Mouse (Mus musculus): ENCODE measurements around the gene Nps. TPM values are rescaled to one million over a fixed set of nuclear protein-coding genes. Genes with fewer than 3 reads are reported as not detected.

The Nps gene
- polyA plus RNA-seq, 1 experiment from 2014 or later = 0.23 TPM

GRCm38 (mm10) chr7:135240006-135240405 is 18.5 kb upstream of the Nps start:
- Histone ChIP-seq H3K27ac (ENCODE audit: low read length) (no peak overlapping the region), H3K27me3 (ENCODE audit: control insufficient read depth, insufficient read depth, low read depth, low read length) (no peaks in the 10 kb centered on the region), H3K9me3 (replicated peaks; ENCODE audit: control insufficient read depth, low read length, poor library complexity, severe bottlenecking) (no peaks in the 10 kb centered on the region), H3K36me3 (ENCODE audit: control insufficient read depth, insufficient read depth, low read length) (no peaks in the 10 kb centered on the region), H3K4me3 (ENCODE audit: low read depth, low read length) (no peak overlapping the region), H3K4me1 (ENCODE audit: control insufficient read depth, insufficient read depth, low read length) (peaks cover 6% of the 10 kb centered on the region; the same call in 1 of the 2 replicates), H3K9ac (ENCODE audit: low read depth, low read length) (no peak overlapping the region), H3K4me2 (ENCODE audit: low read length) (no peak overlapping the region)
- 89% methylated on average over 6 of the region's 6 CpGs for WGBS
- no peak for ATAC-seq

DNA sequence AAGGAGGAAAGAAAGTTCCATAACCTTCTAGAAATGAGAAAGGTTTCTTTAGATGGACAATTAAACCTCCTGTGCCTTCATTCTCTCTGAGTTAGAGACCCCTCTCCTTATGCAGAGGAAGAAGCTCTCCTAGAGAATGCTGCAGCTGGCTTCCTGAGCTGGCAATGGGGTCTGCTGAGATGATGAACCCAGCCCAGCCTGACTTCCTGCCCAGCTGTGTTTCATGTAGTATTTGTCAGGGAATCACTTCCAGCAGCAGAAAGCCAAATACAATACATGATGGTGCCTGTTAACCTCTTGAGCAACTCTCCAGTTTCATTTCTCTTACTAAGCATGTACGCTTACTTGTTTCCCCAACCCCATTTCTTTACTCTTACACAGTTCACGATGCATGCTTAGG is 17.9 kb upstream of the Nps start:
- Histone ChIP-seq H3K9me3 (replicated peaks; ENCODE audit: control insufficient read depth, low read length, poor library complexity, severe bottlenecking) (no peaks in the 10 kb centered on the region), H3K36me3 (ENCODE audit: control insufficient read depth, insufficient read depth, low read length) (no peaks in the 10 kb centered on the region), H3K27me3 (ENCODE audit: control insufficient read depth, insufficient read depth, low read depth, low read length) (no peaks in the 10 kb centered on the region), H3K4me1 (ENCODE audit: control insufficient read depth, insufficient read depth, low read length) (peaks cover 6% of the 10 kb centered on the region; the same call in 1 of the 2 replicates), H3K27ac (ENCODE audit: low read length) (no peak overlapping the region), H3K4me3 (ENCODE audit: low read depth, low read length) (no peak overlapping the region), H3K9ac (ENCODE audit: low read depth, low read length) (no peak overlapping the region), H3K4me2 (ENCODE audit: low read length) (no peak overlapping the region)
- WGBS = 99% methylated on average over 2 of the region's 2 CpGs
- ATAC-seq = no peak

- no peak overlapping the region for H3K4me3 ChIP-seq (ENCODE audit: low read depth, low read length)
- 71% methylated on average over 9 of the region's 9 CpGs for WGBS
Measured at GRCm38 (mm10) chr7:135244171-135244880, 14.2 kb upstream of the Nps start.

DNA sequence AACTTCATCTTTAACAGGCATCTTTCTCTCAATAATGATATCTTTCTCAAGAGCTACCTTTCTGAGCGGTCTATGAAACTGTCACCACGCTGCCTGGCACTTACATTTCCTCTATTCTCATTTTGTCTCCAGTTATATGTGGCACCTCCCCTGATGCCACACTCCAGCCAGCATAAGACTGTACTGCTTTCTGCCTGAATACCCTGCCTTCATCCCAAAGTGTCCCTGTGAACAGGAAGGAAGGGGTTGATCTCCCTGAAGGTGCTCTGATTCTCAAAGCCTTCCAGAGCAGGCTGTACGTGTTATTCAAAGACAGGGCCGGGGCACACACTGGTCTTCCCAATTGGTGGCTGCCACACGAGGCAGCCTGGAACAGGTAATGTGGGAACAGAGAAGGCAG is 12.1 kb upstream of the Nps start:
- Histone ChIP-seq H3K9me3 (replicated peaks; ENCODE audit: control insufficient read depth, low read length, poor library complexity, severe bottlenecking) (no peaks in the 10 kb centered on the region), H3K9ac (ENCODE audit: low read depth, low read length) (no peak overlapping the region), H3K4me1 (ENCODE audit: control insufficient read depth, insufficient read depth, low read length) (no peaks in the 10 kb centered on the region), H3K4me3 (ENCODE audit: low read depth, low read length) (no peak overlapping the region), H3K27ac (ENCODE audit: low read length) (no peak overlapping the region), H3K4me2 (ENCODE audit: low read length) (no peak overlapping the region), H3K27me3 (ENCODE audit: control insufficient read depth, insufficient read depth, low read depth, low read length) (no peaks in the 10 kb centered on the region), H3K36me3 (ENCODE audit: control insufficient read depth, insufficient read depth, low read length) (no peaks in the 10 kb centered on the region)
- no peak for ATAC-seq
- 88% methylated on average over 5 of the region's 5 CpGs for WGBS

More at GRCm38 (mm10) chr7:135244171-135244880, 14.2 kb upstream of the Nps start:
- Histone ChIP-seq H3K4me2 (ENCODE audit: low read length) (no peak overlapping the region), H3K27me3 (ENCODE audit: control insufficient read depth, insufficient read depth, low read depth, low read length) (no peaks in the 10 kb centered on the region), H3K9ac (ENCODE audit: low read depth, low read length) (no peak overlapping the region), H3K36me3 (ENCODE audit: control insufficient read depth, insufficient read depth, low read length) (no peaks in the 10 kb centered on the region), H3K27ac (ENCODE audit: low read length) (no peak overlapping the region), H3K4me1 (ENCODE audit: control insufficient read depth, insufficient read depth, low read length) (no peaks in the 10 kb centered on the region), H3K9me3 (replicated peaks; ENCODE audit: control insufficient read depth, low read length, poor library complexity, severe bottlenecking) (no peaks in the 10 kb centered on the region)
- ATAC-seq = no peak

DNA sequence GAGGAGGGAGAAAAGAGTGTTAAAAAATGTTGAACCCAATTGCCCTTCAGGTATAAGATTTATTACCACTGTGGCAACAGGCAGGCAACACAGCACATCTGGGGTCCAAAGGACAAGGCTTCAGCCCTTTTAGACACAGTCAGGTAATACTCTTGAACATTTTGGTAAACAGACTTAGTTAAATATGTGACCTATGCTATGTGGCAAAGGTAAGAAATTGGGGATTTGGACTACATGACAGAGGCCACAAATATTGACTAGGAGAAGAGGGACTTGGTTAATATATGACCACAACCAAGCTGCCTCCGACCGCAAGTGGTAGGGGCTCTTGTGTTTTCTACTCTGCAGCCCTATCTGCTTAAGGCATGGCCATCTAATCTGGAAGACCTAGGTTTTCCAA is 5.3 kb upstream of the Nps start:
- H3K9ac ChIP-seq (ENCODE audit: low read depth, low read length) = no peak overlapping the region
- H3K4me2 ChIP-seq (ENCODE audit: low read length) = no peak overlapping the region
- no peak overlapping the region for H3K27ac ChIP-seq (ENCODE audit: low read length)
- no peaks in the 10 kb centered on the region for H3K36me3 ChIP-seq (ENCODE audit: control insufficient read depth, insufficient read depth, low read length)
- no peaks in the 10 kb centered on the region for H3K9me3 ChIP-seq (replicated peaks; ENCODE audit: control insufficient read depth, low read length, poor library complexity, severe bottlenecking)
- H3K27me3 ChIP-seq (ENCODE audit: control insufficient read depth, insufficient read depth, low read depth, low read length) = no peaks in the 10 kb centered on the region
- 98% methylated on average over 2 of the region's 2 CpGs for WGBS
- H3K4me3 ChIP-seq (ENCODE audit: low read depth, low read length) = no peak overlapping the region
- ATAC-seq = no peak
- no peaks in the 10 kb centered on the region for H3K4me1 ChIP-seq (ENCODE audit: control insufficient read depth, insufficient read depth, low read length)

- Histone ChIP-seq H3K9ac (ENCODE audit: low read depth, low read length) (no peak overlapping the region), H3K4me1 (ENCODE audit: control insufficient read depth, insufficient read depth, low read length) (no peaks in the 10 kb centered on the region), H3K9me3 (replicated peaks; ENCODE audit: control insufficient read depth, low read length, poor library complexity, severe bottlenecking) (no peaks in the 10 kb centered on the region), H3K4me3 (ENCODE audit: low read depth, low read length) (no peak overlapping the region), H3K27me3 (ENCODE audit: control insufficient read depth, insufficient read depth, low read depth, low read length) (no peaks in the 10 kb centered on the region), H3K4me2 (ENCODE audit: low read length) (no peak overlapping the region), H3K36me3 (ENCODE audit: control insufficient read depth, insufficient read depth, low read length) (no peaks in the 10 kb centered on the region), H3K27ac (ENCODE audit: low read length) (no peak overlapping the region)
- no peak for ATAC-seq
- WGBS = 92% methylated on average over 2 of the region's 2 CpGs
Measured at GRCm38 (mm10) chr7:135254423-135254822, 4.1 kb upstream of the Nps start.

- Histone ChIP-seq H3K4me1 (ENCODE audit: control insufficient read depth, insufficient read depth, low read length) (no peaks in the 10 kb centered on the region), H3K27ac (ENCODE audit: low read length) (no peak overlapping the region), H3K4me2 (ENCODE audit: low read length) (no peak overlapping the region), H3K4me3 (ENCODE audit: low read depth, low read length) (no peak overlapping the region), H3K9ac (ENCODE audit: low read depth, low read length) (no peak overlapping the region), H3K9me3 (replicated peaks; ENCODE audit: control insufficient read depth, low read length, poor library complexity, severe bottlenecking) (no peaks in the 10 kb centered on the region), H3K36me3 (ENCODE audit: control insufficient read depth, insufficient read depth, low read length) (no peaks in the 10 kb centered on the region), H3K27me3 (ENCODE audit: control insufficient read depth, insufficient read depth, low read depth, low read length) (no peaks in the 10 kb centered on the region)
- no peak for ATAC-seq
- 90% methylated on average over 5 of the region's 5 CpGs for whole genome bisulfite sequencing
Measured at GRCm38 (mm10) chr7:135271011-135271410, 12.5 kb downstream of the Nps start.

DNA sequence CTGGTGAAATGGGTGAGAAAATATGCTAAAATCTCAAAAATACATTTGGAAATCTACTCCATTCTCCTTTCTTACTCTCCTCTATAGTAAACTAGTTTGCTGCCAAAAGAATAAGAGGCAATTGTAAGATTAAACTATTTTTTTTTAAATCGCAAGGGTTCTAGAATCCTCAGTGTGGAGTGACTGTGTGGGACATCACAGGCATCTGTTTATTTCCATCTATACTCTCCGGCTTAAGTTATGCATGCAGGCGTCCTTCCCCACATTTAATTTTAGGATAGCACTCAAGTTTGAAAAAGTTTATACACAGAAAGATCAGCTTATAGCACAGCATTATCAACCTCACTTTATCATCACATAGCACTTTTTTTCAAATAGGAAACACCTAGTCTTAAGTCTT is 24.7 kb downstream of the Nps start:
- H3K9me3 ChIP-seq (replicated peaks; ENCODE audit: control insufficient read depth, low read length, poor library complexity, severe bottlenecking) = no peaks in the 10 kb centered on the region
- H3K9ac ChIP-seq (ENCODE audit: low read depth, low read length) = no peak overlapping the region
- no peaks in the 10 kb centered on the region for H3K27me3 ChIP-seq (ENCODE audit: control insufficient read depth, insufficient read depth, low read depth, low read length)
- no peak for ATAC-seq
- no peak overlapping the region for H3K27ac ChIP-seq (ENCODE audit: low read length)
- no peak overlapping the region for H3K4me3 ChIP-seq (ENCODE audit: low read depth, low read length)
- H3K4me1 ChIP-seq (ENCODE audit: control insufficient read depth, insufficient read depth, low read length) = no peaks in the 10 kb centered on the region
- WGBS = 98% methylated on average over 3 of the region's 3 CpGs
- H3K4me2 ChIP-seq (ENCODE audit: low read length) = no peak overlapping the region
- no peaks in the 10 kb centered on the region for H3K36me3 ChIP-seq (ENCODE audit: control insufficient read depth, insufficient read depth, low read length)

GRCm38 (mm10) chr7:135289976-135290375 is 31.5 kb downstream of the Nps start:
- Histone ChIP-seq H3K4me2 (ENCODE audit: low read length) (no peak overlapping the region), H3K9ac (ENCODE audit: low read depth, low read length) (no peak overlapping the region), H3K27ac (ENCODE audit: low read length) (no peak overlapping the region)

More at GRCm38 (mm10) chr7:135289976-135290375, 31.5 kb downstream of the Nps start:
- Histone ChIP-seq H3K4me1 (ENCODE audit: control insufficient read depth, insufficient read depth, low read length) (no peaks in the 10 kb centered on the region), H3K36me3 (ENCODE audit: control insufficient read depth, insufficient read depth, low read length) (no peaks in the 10 kb centered on the region), H3K27me3 (ENCODE audit: control insufficient read depth, insufficient read depth, low read depth, low read length) (no peaks in the 10 kb centered on the region), H3K9me3 (replicated peaks; ENCODE audit: control insufficient read depth, low read length, poor library complexity, severe bottlenecking) (no peaks in the 10 kb centered on the region), H3K4me3 (ENCODE audit: low read depth, low read length) (no peak overlapping the region)
- no peak for ATAC-seq
- 90% methylated on average over 3 of the region's 3 CpGs for WGBS

Data from midbrain, embryonic 16.5 days (tissue).